In genomic region chr16:89897547-89898298, GRCm38 (mm10) we compare ENCODE assay signal across 10 mouse cellular contexts.
DNase-seq lines count a peak whose midpoint lies in the region; ATAC-seq and TF ChIP-seq lines count a peak whose summit lies in the region.
"Had no signal": no experiment of that assay in that cellular context is flagged by ENCODE, and none has a peak within 500 bp of the region (broad histone marks: within the 10 kb centered on the region; RNA-seq: fewer than 3 reads in every experiment).

No protein-coding gene starts in this region.

- TF ChIP-seq CTCF in ES-Bruce4 (IDR thresholded peaks at IDR 0.05; ENCODE audit: low read depth, low read length): no peak

- H3K4me1 ChIP-seq in forebrain, embryonic 15.5 days: peaks cover 39% of the 10 kb centered on the region
- H3K4me1 ChIP-seq in forebrain, embryonic 12.5 days: no peaks in the 10 kb centered on the region
- no peaks in the 10 kb centered on the region for H3K4me1 ChIP-seq in ES-Bruce4 (ENCODE audit: control insufficient read depth, insufficient read depth, low read length)
- no peaks in the 10 kb centered on the region for H3K4me1 ChIP-seq in heart, embryonic 11.5 days (ENCODE audit: control insufficient read depth, insufficient read depth, low read length)

- H3K27ac ChIP-seq in forebrain, embryonic 15.5 days (replicated peaks): peak overlapping the region; percentile 65
- no peak overlapping the region for H3K27ac ChIP-seq in forebrain, embryonic 12.5 days
- H3K27ac ChIP-seq in ES-Bruce4 (ENCODE audit: insufficient read depth, low read length): no peak overlapping the region
- H3K27ac ChIP-seq in heart, embryonic 11.5 days (ENCODE audit: low read depth, low read length): no peak overlapping the region
- H3K27ac ChIP-seq: heart, adult 2 months; midbrain, embryonic 12.5 days had no signal

- peak overlapping the region; percentile 21 for H3K4me2 ChIP-seq in forebrain, embryonic 15.5 days (replicated peaks)
- H3K4me2 ChIP-seq in forebrain, embryonic 12.5 days: no peak overlapping the region
- H3K4me2 ChIP-seq in heart, embryonic 11.5 days: no peak overlapping the region
- H3K4me2 ChIP-seq: midbrain, embryonic 12.5 days had no signal

- no peak for TF ChIP-seq EP300 in ES-Bruce4 (IDR thresholded peaks at IDR 0.05; ENCODE audit: insufficient read depth, low read depth, low read length)

- H3K9me3 ChIP-seq in forebrain, embryonic 15.5 days: no peaks in the 10 kb centered on the region
- H3K9me3 ChIP-seq in forebrain, embryonic 12.5 days: no peaks in the 10 kb centered on the region
- H3K9me3 ChIP-seq in ES-Bruce4 (replicated peaks; ENCODE audit: control insufficient read depth, insufficient read depth, low read length, poor library complexity, severe bottlenecking): no peaks in the 10 kb centered on the region
- H3K9me3 ChIP-seq in heart, embryonic 11.5 days (replicated peaks; ENCODE audit: control insufficient read depth, low read length): 0 out of 2 replicates have a peak, but pooled peaks cover 2% of the 10 kb centered on the region
- H3K9me3 ChIP-seq: midbrain, embryonic 12.5 days had no signal

- H3K27me3 ChIP-seq in forebrain, embryonic 15.5 days: no peaks in the 10 kb centered on the region
- no peaks in the 10 kb centered on the region for H3K27me3 ChIP-seq in forebrain, embryonic 12.5 days
- H3K27me3 ChIP-seq in ES-Bruce4 (ENCODE audit: control insufficient read depth, insufficient read depth, low read length, poor library complexity, severe bottlenecking): no peaks in the 10 kb centered on the region
- H3K27me3 ChIP-seq in heart, embryonic 11.5 days (ENCODE audit: control insufficient read depth, insufficient read depth, low read length): no peaks in the 10 kb centered on the region
- H3K27me3 ChIP-seq: midbrain, embryonic 12.5 days had no signal

- H3K36me3 ChIP-seq in forebrain, embryonic 15.5 days: no peaks in the 10 kb centered on the region
- peaks cover 3% of the 10 kb centered on the region for H3K36me3 ChIP-seq in forebrain, embryonic 12.5 days (replicated peaks)
- H3K36me3 ChIP-seq in ES-Bruce4 (ENCODE audit: control insufficient read depth, insufficient read depth, low read length, poor library complexity, severe bottlenecking): no peaks in the 10 kb centered on the region
- H3K36me3 ChIP-seq in heart, embryonic 11.5 days (ENCODE audit: control insufficient read depth, insufficient read depth, low read length): no peaks in the 10 kb centered on the region; the same call in 1 of the 2 replicates

- WGBS in forebrain, embryonic 15.5 days: 70% methylated on average over 33 of the region's 33 CpGs
- 86% methylated on average over 33 of the region's 33 CpGs for WGBS in forebrain, embryonic 12.5 days
- 86% methylated on average over 33 of the region's 33 CpGs for WGBS in heart, embryonic 11.5 days (ENCODE audit: insufficient replicate concordance)

- no peak overlapping the region for H3K4me3 ChIP-seq in forebrain, embryonic 15.5 days
- H3K4me3 ChIP-seq in forebrain, embryonic 12.5 days (replicated peaks): no peak overlapping the region
- H3K4me3 ChIP-seq in ES-Bruce4 (ENCODE audit: low read depth, low read length): peak overlapping the region; percentile 11
- no peak overlapping the region for H3K4me3 ChIP-seq in heart, embryonic 11.5 days (ENCODE audit: low read depth, low read length)
- H3K4me3 ChIP-seq: heart, adult 2 months; midbrain, embryonic 12.5 days had no signal

- H3K9ac ChIP-seq in forebrain, embryonic 15.5 days (replicated peaks): no peak overlapping the region
- no peak overlapping the region for H3K9ac ChIP-seq in forebrain, embryonic 12.5 days
- H3K9ac ChIP-seq in ES-Bruce4 (ENCODE audit: low read depth, poor library complexity, severe bottlenecking): no peak overlapping the region
- no peak overlapping the region for H3K9ac ChIP-seq in heart, embryonic 11.5 days (ENCODE audit: low read depth, low read length)
- H3K9ac ChIP-seq: midbrain, embryonic 12.5 days had no signal

- peak; percentile 58 to 67 for DNase-seq in cerebellum, postnatal 36 days
- peak; percentile 53 to 79 for DNase-seq in left cerebral cortex, adult 8-10 months (ENCODE audit: low spot score in 2 of 2)
- DNase-seq in thymus, postnatal 25 days: no peak

- TF ChIP-seq POLR2A in ES-Bruce4 (IDR thresholded peaks at IDR 0.05; ENCODE audit: insufficient read depth, low read length): no peak

- peak; percentile 61 for ATAC-seq in forebrain, embryonic 15.5 days (replicated peaks)
- ATAC-seq in forebrain, embryonic 12.5 days (ENCODE audit: low FRiP score): no peak
- no peak for ATAC-seq in activated CD4-positive, CD25-positive, alpha-beta regulatory T cell, adult 4 months
- ATAC-seq in heart, embryonic 11.5 days (replicated peaks; ENCODE audit: insufficient number of reproducible peaks, low FRiP score, low TSS enrichment): no peak
